Mouse (Mus musculus): ENCODE results near the gene Gm12184. TPM values are rescaled to one million over a fixed set of nuclear protein-coding genes. Genes with fewer than 3 reads are reported as not detected.

Gm12184 gene
- polyA plus RNA-seq, 1 experiment from 2014 or later = 2.6 TPM

DNA sequence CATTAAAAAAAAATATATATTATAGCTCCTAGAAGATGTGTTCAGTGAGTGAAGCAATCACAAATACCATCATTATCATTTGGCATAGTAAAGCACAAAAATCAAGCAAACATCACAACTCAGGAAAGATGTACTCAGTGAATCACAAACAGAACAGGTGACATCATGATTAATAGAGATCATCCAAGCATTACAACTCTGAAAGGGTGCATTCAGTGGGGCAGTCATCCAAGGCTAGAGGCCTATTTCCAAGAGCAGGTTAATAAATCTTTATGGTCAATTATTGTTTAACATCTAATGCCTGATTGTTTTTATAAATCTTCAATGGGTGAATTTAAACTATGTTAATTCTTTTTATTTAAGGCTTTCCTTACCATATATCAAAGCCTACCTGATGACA is 14.3 kb upstream of the Gm12184 start:
- Histone ChIP-seq H3K9ac (ENCODE audit: low read length) (no peak overlapping the region), H3K27ac (ENCODE audit: low read length) (no peak overlapping the region)
- ATAC-seq (ENCODE audit: low read depth) = no peak

DNA sequence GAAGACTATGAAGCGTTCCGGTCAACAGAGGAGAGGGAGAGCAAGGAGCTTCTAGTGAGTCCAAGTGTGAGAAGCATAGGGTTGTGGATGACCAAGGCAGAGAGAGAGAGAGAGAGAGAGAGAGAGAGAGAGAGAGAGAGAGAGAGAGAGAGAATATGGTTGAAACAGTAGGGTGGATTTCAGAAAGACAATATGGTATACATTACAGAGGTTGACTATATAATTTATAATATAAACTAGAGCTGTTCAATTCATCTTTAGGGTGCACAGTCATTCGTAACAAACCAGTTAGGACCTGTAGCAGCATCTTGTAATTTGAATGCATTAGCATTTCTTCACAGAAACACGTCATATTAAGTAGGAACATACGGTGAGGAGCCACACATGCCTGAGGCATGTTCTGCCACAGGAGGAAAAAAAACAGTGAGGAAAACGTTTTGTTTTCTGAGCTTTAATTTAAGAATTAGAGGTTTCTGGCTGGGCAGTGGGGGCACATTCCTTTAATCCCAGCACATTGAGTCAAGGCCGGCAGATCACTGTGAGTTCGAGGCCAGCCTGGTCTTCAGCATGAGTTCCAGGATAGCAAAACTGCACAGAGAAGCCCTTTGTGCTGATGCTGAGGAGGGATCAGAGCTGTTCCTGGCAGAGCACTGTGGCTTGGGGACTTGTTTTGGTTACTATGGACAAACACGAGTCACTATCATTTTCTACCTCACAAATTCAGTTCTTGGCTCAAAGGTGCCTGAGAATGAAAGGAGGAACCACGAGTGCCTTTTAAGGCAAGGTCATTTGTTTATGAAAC is 12.6 kb upstream of the Gm12184 start:
- 74% methylated on average over 10 of the region's 10 CpGs for WGBS
- Histone ChIP-seq H3K9me3 (ENCODE audit: control insufficient read depth, low read length) (no peaks in the 10 kb centered on the region), H3K36me3 (ENCODE audit: control insufficient read depth, insufficient read depth, low read length) (no peaks in the 10 kb centered on the region), H3K4me1 (replicated peaks; ENCODE audit: control insufficient read depth, insufficient read depth, low read length) (peaks cover 8% of the 10 kb centered on the region), H3K27ac (ENCODE audit: low read length) (no peak overlapping the region), H3K9ac (ENCODE audit: low read length) (no peak overlapping the region), H3K4me2 (ENCODE audit: low read depth, low read length) (peak overlapping the region; percentile 91; the same call in 1 of the 2 replicates), H3K27me3 (ENCODE audit: control insufficient read depth, insufficient read depth, low read depth, low read length) (no peaks in the 10 kb centered on the region), H3K4me3 (ENCODE audit: low read length) (no peak overlapping the region)
- no peak for ATAC-seq (ENCODE audit: low read depth)

More for the DNA sequence above, 14.3 kb upstream of the Gm12184 start:
- Histone ChIP-seq H3K4me2 (ENCODE audit: low read depth, low read length) (no peak overlapping the region), H3K27me3 (ENCODE audit: control insufficient read depth, insufficient read depth, low read depth, low read length) (no peaks in the 10 kb centered on the region), H3K36me3 (ENCODE audit: control insufficient read depth, insufficient read depth, low read length) (no peaks in the 10 kb centered on the region), H3K4me1 (replicated peaks; ENCODE audit: control insufficient read depth, insufficient read depth, low read length) (peaks cover 8% of the 10 kb centered on the region), H3K9me3 (ENCODE audit: control insufficient read depth, low read length) (no peaks in the 10 kb centered on the region), H3K4me3 (ENCODE audit: low read length) (no peak overlapping the region)

DNA sequence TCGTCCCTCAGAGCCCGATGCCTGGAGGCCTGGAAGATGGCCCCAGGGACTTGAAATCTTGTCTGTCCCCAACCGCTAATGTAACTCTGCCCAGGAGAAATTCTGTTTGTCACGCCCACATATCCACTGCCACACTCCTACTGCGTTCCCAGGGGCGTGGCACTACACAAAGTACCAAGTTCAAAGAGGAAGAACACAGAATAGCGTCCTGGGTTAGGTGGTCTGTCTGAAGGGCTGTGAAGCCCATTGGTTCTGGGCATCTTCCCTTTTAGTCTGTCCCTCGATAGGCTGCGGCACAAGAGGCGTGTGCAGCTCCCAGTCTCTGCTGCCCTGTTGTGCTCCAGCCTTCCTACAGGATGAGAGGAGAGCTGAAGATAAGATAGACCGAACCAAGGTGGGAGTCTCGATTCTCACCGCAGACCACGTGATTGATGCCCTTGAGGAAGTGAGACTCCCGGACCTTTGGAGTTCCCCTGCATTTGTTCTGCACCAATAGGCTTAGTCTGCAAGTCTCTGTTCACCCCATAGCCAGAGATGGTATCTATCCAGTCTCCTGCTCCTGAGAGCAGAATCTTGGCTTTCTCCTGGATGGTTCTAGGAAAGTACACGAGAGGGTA is 11.8 kb upstream of the Gm12184 start:
- ATAC-seq (ENCODE audit: low read depth) = 0 out of 2 replicates have a peak, but pooled peaks have one; percentile 9
- Histone ChIP-seq H3K27ac (ENCODE audit: low read length) (no peak overlapping the region), H3K27me3 (ENCODE audit: control insufficient read depth, insufficient read depth, low read depth, low read length) (no peaks in the 10 kb centered on the region)

DNA sequence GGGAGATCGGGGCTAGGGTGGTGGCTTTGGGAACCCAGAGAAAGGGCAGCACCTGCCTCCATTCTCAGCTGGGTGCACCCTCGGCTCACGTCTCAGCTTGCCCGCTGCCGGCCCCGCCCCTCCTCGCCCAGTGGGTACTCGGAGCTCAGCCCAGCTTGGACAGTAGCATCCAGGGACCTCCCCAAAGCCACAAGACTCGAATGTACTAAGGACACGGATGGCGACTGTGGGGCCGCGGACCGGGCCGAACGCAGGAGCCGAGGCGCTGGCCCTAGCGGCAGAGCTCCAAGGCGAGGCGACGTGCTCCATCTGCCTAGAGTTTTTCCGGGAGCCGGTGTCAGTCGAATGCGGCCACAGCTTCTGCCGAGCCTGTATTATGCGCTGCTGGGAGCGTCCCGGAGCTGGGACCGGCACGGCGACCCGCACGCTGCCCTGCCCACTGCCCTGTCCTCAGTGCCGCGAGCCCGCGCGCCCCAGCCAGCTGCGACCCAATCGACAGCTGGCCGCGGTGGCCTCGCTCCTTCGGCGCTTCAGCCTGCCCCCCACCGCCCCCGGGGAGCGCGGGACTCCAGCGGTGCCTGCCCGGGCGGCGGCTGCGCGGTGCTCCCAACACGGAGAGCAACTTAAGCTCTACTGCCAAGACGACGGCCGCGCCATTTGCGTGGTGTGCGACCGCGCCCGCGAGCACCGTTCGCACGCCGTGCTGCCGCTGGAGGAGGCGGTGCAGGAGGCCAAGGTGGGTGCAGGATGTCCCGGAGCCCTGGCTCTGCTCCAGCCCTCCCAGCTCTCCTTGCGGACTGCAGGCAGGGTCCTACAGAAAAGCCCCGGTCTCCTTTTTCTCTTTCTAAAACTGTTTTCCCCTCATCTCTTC is 11.1 kb upstream of the Gm12184 start:
- Histone ChIP-seq H3K36me3 (ENCODE audit: control insufficient read depth, insufficient read depth, low read length) (no peaks in the 10 kb centered on the region), H3K27ac (ENCODE audit: low read length) (peak overlapping the region; percentile 37), H3K4me2 (ENCODE audit: low read depth, low read length) (peak overlapping the region; percentile 91), H3K9ac (ENCODE audit: low read length) (peak overlapping the region; percentile 74), H3K9me3 (ENCODE audit: control insufficient read depth, low read length) (no peaks in the 10 kb centered on the region), H3K4me3 (ENCODE audit: low read length) (peak overlapping the region; percentile 76), H3K4me1 (replicated peaks; ENCODE audit: control insufficient read depth, insufficient read depth, low read length) (peaks cover 8% of the 10 kb centered on the region), H3K27me3 (ENCODE audit: control insufficient read depth, insufficient read depth, low read depth, low read length) (no peaks in the 10 kb centered on the region)
- peak; percentile 27 for ATAC-seq (ENCODE audit: low read depth)
- WGBS = under 1% methylated on average over 70 of the region's 77 CpGs

More for the DNA sequence above, 11.8 kb upstream of the Gm12184 start:
- Histone ChIP-seq H3K4me2 (ENCODE audit: low read depth, low read length) (peak overlapping the region; percentile 91), H3K4me3 (ENCODE audit: low read length) (peak overlapping the region; percentile 76), H3K36me3 (ENCODE audit: control insufficient read depth, insufficient read depth, low read length) (no peaks in the 10 kb centered on the region), H3K9ac (ENCODE audit: low read length) (peak overlapping the region; percentile 74), H3K4me1 (replicated peaks; ENCODE audit: control insufficient read depth, insufficient read depth, low read length) (peaks cover 8% of the 10 kb centered on the region), H3K9me3 (ENCODE audit: control insufficient read depth, low read length) (no peaks in the 10 kb centered on the region)
- WGBS = under 1% methylated on average over 16 of the region's 16 CpGs

DNA sequence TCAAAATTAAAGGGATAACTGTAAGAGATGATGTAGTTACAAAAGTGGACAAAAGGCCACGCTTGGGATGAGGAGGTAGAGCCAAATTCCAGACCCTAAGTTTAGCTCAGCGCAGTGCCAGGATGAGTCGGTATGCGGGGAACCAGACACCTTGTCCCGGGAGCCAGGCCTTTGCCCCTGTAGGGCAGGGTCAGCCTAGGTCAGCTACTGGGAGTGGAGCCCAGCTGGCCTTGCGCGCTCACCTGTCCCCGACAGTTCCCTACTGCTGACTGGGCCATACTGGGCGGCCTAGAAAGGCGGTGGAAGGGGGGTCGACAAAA is 10.5 kb upstream of the Gm12184 start:
- no peaks in the 10 kb centered on the region for H3K36me3 ChIP-seq (ENCODE audit: control insufficient read depth, insufficient read depth, low read length)
- H3K27ac ChIP-seq (ENCODE audit: low read length) = no peak overlapping the region
- H3K4me2 ChIP-seq (ENCODE audit: low read depth, low read length) = peak overlapping the region; percentile 91
- WGBS = 10% methylated on average over 11 of the region's 11 CpGs
- peak overlapping the region; percentile 74 for H3K9ac ChIP-seq (ENCODE audit: low read length)
- H3K27me3 ChIP-seq (ENCODE audit: control insufficient read depth, insufficient read depth, low read depth, low read length) = no peaks in the 10 kb centered on the region
- no peaks in the 10 kb centered on the region for H3K9me3 ChIP-seq (ENCODE audit: control insufficient read depth, low read length)
- no peak for ATAC-seq (ENCODE audit: low read depth)
- peaks cover 8% of the 10 kb centered on the region for H3K4me1 ChIP-seq (replicated peaks; ENCODE audit: control insufficient read depth, insufficient read depth, low read length)
- peak overlapping the region; percentile 76 for H3K4me3 ChIP-seq (ENCODE audit: low read length)

DNA sequence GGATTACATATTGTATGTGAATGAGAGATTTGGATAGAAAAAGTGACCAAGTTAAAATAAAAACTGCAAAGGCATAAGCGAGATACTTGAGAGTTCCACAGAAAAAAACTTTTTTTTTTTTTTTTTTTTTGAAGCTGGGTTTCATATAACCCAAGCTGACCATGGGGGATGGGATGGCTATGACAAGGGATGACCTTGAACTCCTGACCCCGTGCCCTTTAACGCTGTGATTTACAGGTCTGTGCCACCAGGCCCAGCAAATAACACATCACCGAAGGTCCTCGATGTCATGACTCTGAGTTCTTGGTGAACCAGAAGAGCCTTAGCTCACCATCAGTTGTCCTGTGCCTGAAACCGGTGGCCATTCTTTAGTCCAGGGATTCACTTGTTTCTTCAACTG is 9.5 kb upstream of the Gm12184 start:
- peaks cover 8% of the 10 kb centered on the region for H3K4me1 ChIP-seq (replicated peaks; ENCODE audit: control insufficient read depth, insufficient read depth, low read length)
- no peak overlapping the region for H3K4me2 ChIP-seq (ENCODE audit: low read depth, low read length)
- WGBS = 67% methylated on average over 6 of the region's 6 CpGs
- H3K9ac ChIP-seq (ENCODE audit: low read length) = no peak overlapping the region
- no peak for ATAC-seq (ENCODE audit: low read depth)
- H3K9me3 ChIP-seq (ENCODE audit: control insufficient read depth, low read length) = no peaks in the 10 kb centered on the region
- H3K4me3 ChIP-seq (ENCODE audit: low read length) = no peak overlapping the region
- H3K27me3 ChIP-seq (ENCODE audit: control insufficient read depth, insufficient read depth, low read depth, low read length) = no peaks in the 10 kb centered on the region
- no peaks in the 10 kb centered on the region for H3K36me3 ChIP-seq (ENCODE audit: control insufficient read depth, insufficient read depth, low read length)
- H3K27ac ChIP-seq (ENCODE audit: low read length) = no peak overlapping the region

DNA sequence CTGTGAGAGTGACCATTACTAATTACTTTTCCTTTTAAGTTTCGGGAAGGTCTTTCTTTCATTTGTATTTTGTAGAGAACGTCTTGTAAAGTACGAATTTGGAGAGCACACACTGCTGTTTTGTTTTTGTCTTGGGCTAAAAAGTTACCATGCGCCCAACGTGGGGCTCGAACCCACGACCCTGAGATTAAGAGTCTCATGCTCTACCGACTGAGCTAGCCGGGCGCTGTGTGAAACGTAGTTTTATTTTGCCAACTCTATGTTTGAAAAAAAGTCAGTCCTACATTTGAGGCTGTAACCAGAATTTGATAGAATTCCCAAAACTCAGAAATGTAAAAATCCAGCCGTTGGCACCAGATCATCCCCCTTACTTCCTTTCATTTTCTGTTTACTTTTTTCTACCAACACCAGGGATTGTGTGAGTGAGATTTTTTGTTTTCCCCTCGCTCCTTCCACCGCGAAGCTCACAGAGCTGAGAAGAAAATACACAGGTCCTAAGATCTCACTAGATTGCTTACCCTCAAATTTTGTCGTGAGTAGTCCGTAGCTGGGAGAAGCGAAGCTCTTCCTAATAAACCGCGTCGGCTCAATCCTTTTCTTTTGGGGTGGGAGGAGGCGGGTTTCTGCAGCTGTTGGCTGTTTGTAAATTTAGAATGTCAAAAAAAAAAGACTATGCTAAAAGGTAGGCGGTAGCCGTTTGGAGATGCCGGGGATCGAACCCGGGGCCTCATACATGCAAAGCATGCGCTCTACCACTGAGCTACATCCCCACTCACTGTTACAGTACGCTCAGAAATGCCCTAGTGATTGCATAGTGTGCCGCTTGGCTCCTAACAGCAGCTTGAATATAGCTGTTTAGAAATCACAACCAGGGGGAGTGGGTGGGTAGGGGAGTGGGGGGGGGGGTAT is 7.5 kb upstream of the Gm12184 start:
- Histone ChIP-seq H3K4me2 (ENCODE audit: low read depth, low read length) (peak overlapping the region; percentile 64), H3K4me3 (ENCODE audit: low read length) (peak overlapping the region; percentile 72), H3K9me3 (ENCODE audit: control insufficient read depth, low read length) (no peaks in the 10 kb centered on the region), H3K4me1 (replicated peaks; ENCODE audit: control insufficient read depth, insufficient read depth, low read length) (peaks cover 8% of the 10 kb centered on the region), H3K9ac (ENCODE audit: low read length) (peak overlapping the region; percentile 71), H3K27me3 (ENCODE audit: control insufficient read depth, insufficient read depth, low read depth, low read length) (no peaks in the 10 kb centered on the region), H3K36me3 (ENCODE audit: control insufficient read depth, insufficient read depth, low read length) (no peaks in the 10 kb centered on the region), H3K27ac (ENCODE audit: low read length) (peak overlapping the region; percentile 85)
- WGBS = under 1% methylated on average over 30 of the region's 30 CpGs
- peak; percentile 90 for ATAC-seq (ENCODE audit: low read depth)

DNA sequence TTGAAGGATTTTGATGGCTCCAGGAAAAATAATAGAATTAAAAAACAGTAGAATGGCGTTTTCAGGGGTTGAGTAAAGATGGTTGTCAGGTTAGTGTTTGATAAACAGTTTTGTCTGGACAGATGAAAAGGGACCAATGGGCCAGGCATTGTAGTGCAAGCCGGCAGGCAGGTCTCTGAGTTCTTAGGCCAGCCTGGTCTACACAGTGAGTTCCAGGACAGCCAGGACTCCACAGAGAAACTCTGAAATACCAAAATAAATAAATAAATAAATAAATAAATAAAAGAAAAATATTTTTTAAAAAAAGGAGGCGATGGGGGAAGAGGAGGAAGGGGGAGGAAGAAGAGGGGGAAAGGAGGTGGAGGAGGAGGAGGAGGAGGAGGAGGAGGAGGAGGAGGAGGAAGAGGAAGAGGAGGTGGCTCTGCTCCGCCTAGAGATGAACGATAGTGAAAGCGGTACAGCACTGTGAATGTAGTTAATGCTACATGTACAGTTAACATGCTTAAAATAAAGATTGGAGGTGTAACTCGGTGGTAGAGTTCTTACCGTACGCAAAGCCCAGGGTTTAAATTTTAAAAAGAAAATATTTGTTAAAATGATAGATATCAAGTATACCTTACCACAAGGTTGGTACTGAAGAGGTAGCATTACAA is 6.7 kb upstream of the Gm12184 start:
- peak overlapping the region; percentile 64 for H3K4me2 ChIP-seq (ENCODE audit: low read depth, low read length)
- WGBS = 28% methylated on average over 9 of the region's 9 CpGs
- no peak overlapping the region for H3K9ac ChIP-seq (ENCODE audit: low read length)
- peaks cover 4% of the 10 kb centered on the region for H3K4me1 ChIP-seq (replicated peaks; ENCODE audit: control insufficient read depth, insufficient read depth, low read length)
- H3K36me3 ChIP-seq (ENCODE audit: control insufficient read depth, insufficient read depth, low read length) = no peaks in the 10 kb centered on the region
- no peaks in the 10 kb centered on the region for H3K27me3 ChIP-seq (ENCODE audit: control insufficient read depth, insufficient read depth, low read depth, low read length)
- no peak overlapping the region for H3K27ac ChIP-seq (ENCODE audit: low read length)
- peak overlapping the region; percentile 72 for H3K4me3 ChIP-seq (ENCODE audit: low read length)
- ATAC-seq (ENCODE audit: low read depth) = no peak
- no peaks in the 10 kb centered on the region for H3K9me3 ChIP-seq (ENCODE audit: control insufficient read depth, low read length)

Measured in lung, embryonic 16.5 days (tissue).